Mouse (Mus musculus): Measurements from ENCODE around the gene Srcin1. TPM values are rescaled to one million over a fixed set of nuclear protein-coding genes. Genes with fewer than 3 reads are reported as not detected.

Gene Srcin1
- total RNA-seq (2021), result under 1 TPM; 0.59 to 0.72 TPM
- long read RNA-seq, experiment 1, result 0 reads
- long read RNA-seq, experiment 2, result 0 reads

GRCm38 (mm10) chr11:97576136-97576906, at the start of gene Srcin1:
Gene Srcin1 (minus strand): TSS chr11:97576186.
- intact Hi-C loops (cut with DNase I), result loop anchor here (5.0 kb wide), 2 partner anchors 46 to 84 kb away; no protein-coding TSS in a partner anchor
- peak; percentile 39 to 40 for DNase-seq

- no peak for DNase-seq
- intact Hi-C loops (cut with DNase I), result no loop called here
These were observed 49.6 kb upstream of the Srcin1 start for GRCm38 (mm10) chr11:97625551-97625950.

GRCm38 (mm10) chr11:97623166-97623565, 47.2 kb upstream of the Srcin1 start:
- DNase-seq, result no peak
- intact Hi-C loops (cut with DNase I), result loop anchor here (1.0 to 5.0 kb wide), 2 partner anchors 46 to 135 kb away; partner anchors contain the start of gene Srcin1

GRCm38 (mm10) chr11:97622440-97622839, 46.5 kb upstream of the Srcin1 start:
- intact Hi-C loops (cut with DNase I), result loop anchor here (1.0 to 5.0 kb wide), 2 partner anchors 45 to 90 kb away; partner anchors contain the start of gene Srcin1
- peak; percentile 29 to 43 for DNase-seq

GRCm38 (mm10) chr11:97619391-97619795, 43.4 kb upstream of the Srcin1 start:
- intact Hi-C loops (cut with DNase I), result no loop called here
- DNase-seq, result peak in 1 of 2 experiments; percentile 33

- DNase-seq, result no peak
- intact Hi-C loops (cut with DNase I), result no loop called here
These were observed 42.4 kb upstream of the Srcin1 start for GRCm38 (mm10) chr11:97618368-97618767.

- intact Hi-C loops (cut with DNase I), result no loop called here
These were observed 39.3 kb upstream of the Srcin1 start for GRCm38 (mm10) chr11:97615276-97615675.

GRCm38 (mm10) chr11:97611076-97611475, 35.1 kb upstream of the Srcin1 start:
- no peak for DNase-seq
- intact Hi-C loops (cut with DNase I), result no loop called here

More at GRCm38 (mm10) chr11:97615276-97615675, 39.3 kb upstream of the Srcin1 start:
- no peak for DNase-seq

- intact Hi-C loops (cut with DNase I), result no loop called here
- DNase-seq, result no peak
These were observed 33.8 kb upstream of the Srcin1 start for GRCm38 (mm10) chr11:97609743-97610142.

GRCm38 (mm10) chr11:97608933-97609332, 32.9 kb upstream of the Srcin1 start:
- DNase-seq, result no peak
- intact Hi-C loops (cut with DNase I), result no loop called here

- no peak for DNase-seq
- intact Hi-C loops (cut with DNase I), result no loop called here
These were observed 31.2 kb upstream of the Srcin1 start for GRCm38 (mm10) chr11:97607056-97607725.

GRCm38 (mm10) chr11:97603891-97604290, 27.9 kb upstream of the Srcin1 start:
- intact Hi-C loops (cut with DNase I), result no loop called here
- DNase-seq, result no peak

- no peak for DNase-seq
- intact Hi-C loops (cut with DNase I), result no loop called here
These were observed 26.2 kb upstream of the Srcin1 start for GRCm38 (mm10) chr11:97602223-97602622.

- no peak for DNase-seq
- intact Hi-C loops (cut with DNase I), result no loop called here
These were observed 23.1 kb upstream of the Srcin1 start for GRCm38 (mm10) chr11:97599104-97599503.

- intact Hi-C loops (cut with DNase I), result no loop called here
- no peak for DNase-seq
These were observed 22.1 kb upstream of the Srcin1 start for GRCm38 (mm10) chr11:97597945-97598691.

- intact Hi-C loops (cut with DNase I), result no loop called here
- no peak for DNase-seq
These were observed 18.1 kb upstream of the Srcin1 start for GRCm38 (mm10) chr11:97594136-97594535.

GRCm38 (mm10) chr11:97591910-97592309, 15.9 kb upstream of the Srcin1 start:
- no peak for DNase-seq
- intact Hi-C loops (cut with DNase I), result no loop called here

GRCm38 (mm10) chr11:97590227-97590960, 14.4 kb upstream of the Srcin1 start:
- intact Hi-C loops (cut with DNase I), result no loop called here
- no peak for DNase-seq

- intact Hi-C loops (cut with DNase I), result no loop called here
- no peak for DNase-seq
These were observed 13.2 kb upstream of the Srcin1 start for GRCm38 (mm10) chr11:97589216-97589615.

GRCm38 (mm10) chr11:97585932-97586331, 9.9 kb upstream of the Srcin1 start:
- intact Hi-C loops (cut with DNase I), result no loop called here
- DNase-seq, result no peak

Data from gastrocnemius, postnatal 36 days (tissue).